In genomic region chr5:39063061-39063460, GRCm38 (mm10) we compare ENCODE assay signal across 26 mouse cellular contexts.
DNase-seq lines count a peak whose midpoint lies in the region; ATAC-seq and TF ChIP-seq lines count a peak whose summit lies in the region.
"Had no signal": no experiment of that assay in that cellular context is flagged by ENCODE, and none has a peak within 500 bp of the region (broad histone marks: within the 10 kb centered on the region; RNA-seq: fewer than 3 reads in every experiment).

No protein-coding gene starts in this region.

- 0 out of 2 replicates have a peak, but pooled peaks cover 3% of the 10 kb centered on the region for H3K4me1 ChIP-seq in cortical plate, adult 2 months (ENCODE audit: control insufficient read depth, insufficient read depth, low read length)
- H3K4me1 ChIP-seq in kidney, embryonic 16.5 days (ENCODE audit: insufficient read depth, low read length): no peaks in the 10 kb centered on the region
- H3K4me1 ChIP-seq in midbrain, embryonic 13.5 days (replicated peaks): no peaks in the 10 kb centered on the region
- H3K4me1 ChIP-seq: hindbrain, embryonic 12.5 days; kidney, embryonic 15.5 days; limb, embryonic 10.5 days; liver, embryonic 15.5 days; lung, embryonic 15.5 days; neural tube, embryonic 15.5 days had no signal

- DNase-seq in frontal cortex, postnatal 14 days (ENCODE audit: low spot score in 2 of 2): peak; percentile 12 to 41
- DNase-seq in left cerebral cortex, postnatal 25 days (ENCODE audit: low spot score in 2 of 2): peak; percentile 41 to 94
- DNase-seq in right cerebral cortex, postnatal 36 days (ENCODE audit: low spot score in 2 of 2): peak; percentile 53 to 79
- no peak for DNase-seq in testis, postnatal 10 days (ENCODE audit: low spot score)
- DNase-seq: adrenal gland, adult 2 months; B cell, adult 2 months; cerebellum, adult 11-12 months; cerebellum, postnatal 36 days; gastrocnemius, adult 2 months; kidney, adult 11 months; liver; lung, postnatal 4 days had no signal

- peak overlapping the region; percentile 94; the same call in 1 of the 2 replicates for H3K27ac ChIP-seq in cortical plate, adult 2 months (ENCODE audit: insufficient read depth, low read length)
- H3K27ac ChIP-seq in kidney, embryonic 16.5 days (ENCODE audit: low read length): no peak overlapping the region
- H3K27ac ChIP-seq in midbrain, embryonic 13.5 days: no peak overlapping the region
- H3K27ac ChIP-seq: gastrocnemius, adult 2 months; hindbrain, embryonic 12.5 days; kidney, embryonic 15.5 days; limb, embryonic 10.5 days; liver, embryonic 15.5 days; lung, embryonic 15.5 days; neural tube, embryonic 15.5 days had no signal

- no peaks in the 10 kb centered on the region for H3K27me3 ChIP-seq in kidney, embryonic 16.5 days (ENCODE audit: insufficient read depth, low read length)
- H3K27me3 ChIP-seq in midbrain, embryonic 13.5 days: no peaks in the 10 kb centered on the region
- H3K27me3 ChIP-seq: CH12.LX; hindbrain, embryonic 12.5 days; kidney, embryonic 15.5 days; liver, embryonic 15.5 days; lung, embryonic 15.5 days; neural tube, embryonic 15.5 days; Patski had no signal

- no peak overlapping the region for H3K4me3 ChIP-seq in cortical plate, adult 2 months (ENCODE audit: insufficient read depth, low read length)
- no peak overlapping the region for H3K4me3 ChIP-seq in kidney, embryonic 16.5 days (ENCODE audit: low read length)
- no peak overlapping the region for H3K4me3 ChIP-seq in midbrain, embryonic 13.5 days (replicated peaks)
- H3K4me3 ChIP-seq: gastrocnemius, adult 2 months; hindbrain, embryonic 12.5 days; kidney, embryonic 15.5 days; limb, embryonic 10.5 days; liver, embryonic 15.5 days; lung, embryonic 15.5 days; neural tube, embryonic 15.5 days had no signal

- 79% methylated on average over 3 of the region's 3 CpGs for WGBS in kidney, embryonic 16.5 days
- whole genome bisulfite sequencing in midbrain, embryonic 13.5 days: 88% methylated on average over 3 of the region's 3 CpGs

- no peak for TF ChIP-seq POLR2A in cortical plate, adult 2 months (IDR thresholded peaks at IDR 0.05; ENCODE audit: extremely low read depth, insufficient read depth, low read length)

- H3K9me3 ChIP-seq in kidney, embryonic 16.5 days (ENCODE audit: low read length): no peaks in the 10 kb centered on the region
- H3K9me3 ChIP-seq in midbrain, embryonic 13.5 days: no peaks in the 10 kb centered on the region
- H3K9me3 ChIP-seq: hindbrain, embryonic 12.5 days; kidney, embryonic 15.5 days; limb, embryonic 10.5 days; liver, embryonic 15.5 days; lung, embryonic 15.5 days; neural tube, embryonic 15.5 days had no signal

- no peak overlapping the region for H3K9ac ChIP-seq in kidney, embryonic 16.5 days (replicated peaks; ENCODE audit: low read length)
- no peak overlapping the region for H3K9ac ChIP-seq in midbrain, embryonic 13.5 days (replicated peaks)
- H3K9ac ChIP-seq: hindbrain, embryonic 12.5 days; kidney, embryonic 15.5 days; liver, embryonic 15.5 days; lung, embryonic 15.5 days; neural tube, embryonic 15.5 days had no signal

- H3K4me2 ChIP-seq in kidney, embryonic 16.5 days (replicated peaks; ENCODE audit: low read depth, low read length): no peak overlapping the region
- no peak overlapping the region for H3K4me2 ChIP-seq in midbrain, embryonic 13.5 days (replicated peaks)
- H3K4me2 ChIP-seq: hindbrain, embryonic 12.5 days; kidney, embryonic 15.5 days; liver, embryonic 15.5 days; lung, embryonic 15.5 days; neural tube, embryonic 15.5 days had no signal

- no peak for ATAC-seq in kidney, embryonic 16.5 days (ENCODE audit: low FRiP score, low TSS enrichment)
- ATAC-seq in midbrain, embryonic 13.5 days: no peak
- ATAC-seq: forebrain, embryonic 14.5 days; midbrain, embryonic 16.5 days; Patski had no signal

- H3K36me3 ChIP-seq in kidney, embryonic 16.5 days (ENCODE audit: insufficient read depth, low read length): no peaks in the 10 kb centered on the region
- H3K36me3 ChIP-seq in midbrain, embryonic 13.5 days: no peaks in the 10 kb centered on the region
- H3K36me3 ChIP-seq: G1E; hindbrain, embryonic 12.5 days; kidney, embryonic 15.5 days; limb, embryonic 10.5 days; liver, embryonic 15.5 days; lung, embryonic 15.5 days; neural tube, embryonic 15.5 days had no signal

- intact Hi-C loops in left cerebral cortex, postnatal 25 days (cut with DNase I): loop anchor here (1.0 to 5.0 kb wide), 4 partner anchors 11 to 264 kb away; no protein-coding TSS in a partner anchor

- no peak for TF ChIP-seq CTCF in cortical plate, adult 2 months (IDR thresholded peaks at IDR 0.05; ENCODE audit: extremely low read depth, insufficient read depth, low read length)
